Mouse (Mus musculus) liver, embryonic 14.5 days (tissue): ENCODE measurements at regions not wholly inside any gene's neighbourhood (a gene's known extent, or its start where the extent isn't known, plus 50 kb on each side); places are given as distances from the start of the nearest gene placed in this dataset.

Experiments
- CTCF ChIP-seq: IDR thresholded peaks from 2 replicates; pipeline ENCODE4 v1.5.1; 2016; ENCODE audit warnings: antibody characterized with exemption, low read depth, control low read depth
- EP300 ChIP-seq: IDR thresholded peaks from 2 replicates; pipeline ENCODE4 v1.6.1; 2016; ENCODE audit warnings: antibody characterized with exemption, low read depth

GRCm38 (mm10) chr3:149171766-149172165 is 181.4 kb upstream of the Adgrl2 start:
- TF ChIP-seq CTCF (no peak), EP300 (no peak)
